Mouse (Mus musculus): ENCODE results near the gene Olfr1026.

DNA sequence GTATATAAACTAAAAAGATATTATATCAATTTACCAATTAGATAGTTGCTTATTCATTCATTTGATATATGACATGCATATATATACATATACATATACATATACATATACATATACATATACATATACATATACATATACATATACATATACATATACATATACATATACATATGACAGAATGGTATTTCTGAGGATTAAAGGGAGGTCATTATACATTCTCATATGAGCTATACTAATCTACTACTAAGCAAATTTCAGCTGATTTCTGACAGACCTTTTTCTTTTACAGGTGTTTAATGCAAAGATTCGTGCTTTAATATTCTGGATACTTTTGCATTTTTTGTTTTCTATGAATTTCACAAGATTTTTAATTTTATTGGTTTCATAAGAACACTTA lies 28.8 kb downstream of the Olfr1026 start, which contains the start of gene Olfr1028:
- TF ChIP-seq POLR2A (IDR thresholded peaks at IDR 0.05; ENCODE audit: control insufficient read depth, extremely low read depth, insufficient read depth, low read length, poor library complexity) (no peak), CTCF (IDR thresholded peaks at IDR 0.05; ENCODE audit: borderline replicate concordance, control insufficient read depth, extremely low read depth, insufficient read depth, low read length, poor library complexity) (no peak)

Measured in thymus, adult 2 months (tissue).